Mouse (Mus musculus): ENCODE results near the gene Runx1.

The Runx1 gene

DNA sequence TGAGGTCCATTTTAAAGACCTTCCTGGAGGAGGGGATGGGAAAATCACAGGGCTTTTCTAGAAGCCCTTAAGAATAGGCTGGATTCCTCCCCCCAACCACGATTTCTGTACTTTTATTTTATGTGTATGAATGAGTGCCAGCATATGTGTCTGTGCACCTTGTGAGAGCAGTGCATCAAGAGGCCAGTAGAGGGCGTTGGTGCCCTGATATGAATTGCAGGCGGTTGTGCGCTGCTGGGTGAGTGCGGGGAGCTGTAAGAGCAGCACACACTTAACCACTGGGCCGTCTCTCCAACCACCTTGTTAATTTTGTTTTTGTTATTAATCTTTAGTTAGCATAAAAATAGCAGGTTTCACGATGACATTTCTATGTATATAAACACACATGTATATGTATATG, 26.0 kb downstream of the Runx1 start:
- intact Hi-C loops (cut with DNase I), result no loop called here

DNA sequence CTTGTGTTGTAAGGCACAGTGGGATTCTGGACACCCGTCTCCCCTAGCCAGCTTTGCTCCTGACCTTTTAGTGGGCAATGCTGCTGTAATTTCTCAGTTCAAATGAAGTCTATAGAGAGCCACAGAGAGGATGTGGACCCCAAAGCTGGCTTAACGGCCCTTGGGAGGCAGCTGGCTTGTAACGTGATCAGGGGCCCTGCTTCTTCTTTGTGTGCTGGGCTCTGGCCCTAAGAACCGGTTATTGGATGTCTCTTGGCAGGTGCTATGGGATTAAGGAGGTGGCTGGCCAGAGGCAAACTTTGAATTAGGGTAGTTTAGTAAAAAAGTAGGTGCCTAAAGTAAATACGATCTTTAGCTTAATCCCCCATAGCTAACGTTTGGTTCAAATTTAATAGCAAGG, 31.8 kb downstream of the Runx1 start:
- intact Hi-C loops (cut with DNase I), result no loop called here

DNA sequence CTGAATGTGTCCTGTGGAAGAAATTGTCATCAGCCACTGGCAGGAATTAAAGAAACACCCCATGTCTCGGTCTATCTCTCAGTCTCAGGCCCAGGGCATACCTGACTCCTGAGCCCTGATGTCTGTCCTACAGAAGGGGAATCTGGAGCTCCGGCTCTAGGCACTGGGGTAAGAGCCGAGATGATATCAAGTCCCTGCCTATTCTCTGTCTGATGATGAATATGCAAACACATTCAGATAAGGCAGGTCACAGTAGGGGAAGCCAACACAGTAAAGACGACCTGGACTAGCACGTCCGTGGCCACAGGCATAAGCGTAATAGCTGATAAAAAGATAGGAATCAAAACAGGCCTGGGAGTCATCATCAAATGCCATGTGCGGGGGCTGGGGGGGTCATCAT, 32.2 kb downstream of the Runx1 start:
- intact Hi-C loops (cut with DNase I), result no loop called here

GRCm38 (mm10) chr16:92792905-92793304, 33.0 kb downstream of the Runx1 start:
- intact Hi-C loops (cut with DNase I), result no loop called here

- intact Hi-C loops (cut with DNase I), result no loop called here
Measured at GRCm38 (mm10) chr16:92790601-92791000, 35.3 kb downstream of the Runx1 start.

GRCm38 (mm10) chr16:92789840-92790239, 36.1 kb downstream of the Runx1 start:
- intact Hi-C loops (cut with DNase I), result no loop called here

DNA sequence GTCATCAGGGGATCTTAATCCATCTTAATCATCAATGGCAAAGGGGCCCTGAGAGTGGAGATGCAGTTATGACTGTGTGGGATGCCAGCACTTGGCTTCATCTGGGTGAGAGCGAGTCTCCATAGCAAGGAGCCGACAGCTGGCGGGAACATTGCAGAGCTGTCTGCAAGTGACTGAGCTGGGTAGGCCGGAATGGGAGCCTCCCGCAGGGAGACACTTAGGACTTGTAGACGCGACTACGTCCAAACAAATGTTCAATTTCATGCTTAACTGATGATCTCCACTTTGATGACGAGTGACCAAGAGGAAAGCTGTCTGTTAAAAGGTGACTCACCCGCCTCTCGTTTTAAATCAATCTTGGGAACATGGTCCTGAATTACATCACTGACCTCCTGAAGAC, 37.5 kb downstream of the Runx1 start:
- intact Hi-C loops (cut with DNase I), result no loop called here

DNA sequence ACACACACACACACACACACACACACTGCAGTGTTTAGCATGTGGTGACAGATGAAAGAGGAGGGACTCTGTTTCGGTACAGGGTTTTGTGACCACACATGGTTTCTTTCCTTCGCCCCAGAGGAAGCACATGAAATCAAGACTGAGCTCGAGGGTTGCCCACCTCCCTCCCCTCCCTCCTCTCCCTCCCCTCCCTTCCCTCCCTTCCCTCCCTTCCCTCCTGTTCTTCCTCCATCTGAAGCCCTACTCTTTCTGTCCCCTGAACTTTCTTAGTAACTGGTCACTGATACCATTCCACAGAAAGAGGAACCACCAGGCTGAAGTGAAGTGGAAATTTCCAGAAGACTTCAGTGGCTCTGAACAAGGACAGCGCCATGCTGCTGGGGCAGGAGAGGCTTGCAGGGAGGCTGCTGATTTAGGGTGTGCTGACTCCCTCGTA, 39.0 kb downstream of the Runx1 start:
- intact Hi-C loops (cut with DNase I), result no loop called here

- intact Hi-C loops (cut with DNase I), result no loop called here
Measured at GRCm38 (mm10) chr16:92786276-92786882, 39.6 kb downstream of the Runx1 start.

DNA sequence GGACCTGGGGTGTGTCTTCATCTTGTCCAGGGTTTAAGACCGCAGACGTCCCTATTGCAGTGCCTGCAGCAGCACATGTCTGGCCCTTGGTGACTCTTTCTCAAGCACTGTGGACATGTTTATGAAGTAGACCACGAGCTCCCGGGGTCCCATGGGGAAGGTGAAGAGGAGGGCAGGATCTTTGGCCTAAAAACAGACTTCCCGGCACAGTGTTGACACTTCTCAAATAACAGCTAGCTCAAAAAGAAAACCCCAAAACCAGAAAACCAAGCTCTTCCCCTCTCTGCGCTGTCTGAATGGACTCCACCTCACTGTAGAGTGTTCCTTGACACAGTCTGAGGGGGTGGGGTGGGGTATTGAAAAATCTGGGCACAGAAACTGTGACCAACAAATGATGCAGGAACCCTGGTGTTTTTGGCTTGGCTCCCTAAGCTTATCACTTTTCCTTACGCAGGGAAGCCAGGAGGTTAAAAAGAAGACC, 42.3 kb downstream of the Runx1 start:
- intact Hi-C loops (cut with DNase I), result no loop called here

GRCm38 (mm10) chr16:92782408-92782807, 43.5 kb downstream of the Runx1 start:
- intact Hi-C loops (cut with DNase I), result no loop called here

DNA sequence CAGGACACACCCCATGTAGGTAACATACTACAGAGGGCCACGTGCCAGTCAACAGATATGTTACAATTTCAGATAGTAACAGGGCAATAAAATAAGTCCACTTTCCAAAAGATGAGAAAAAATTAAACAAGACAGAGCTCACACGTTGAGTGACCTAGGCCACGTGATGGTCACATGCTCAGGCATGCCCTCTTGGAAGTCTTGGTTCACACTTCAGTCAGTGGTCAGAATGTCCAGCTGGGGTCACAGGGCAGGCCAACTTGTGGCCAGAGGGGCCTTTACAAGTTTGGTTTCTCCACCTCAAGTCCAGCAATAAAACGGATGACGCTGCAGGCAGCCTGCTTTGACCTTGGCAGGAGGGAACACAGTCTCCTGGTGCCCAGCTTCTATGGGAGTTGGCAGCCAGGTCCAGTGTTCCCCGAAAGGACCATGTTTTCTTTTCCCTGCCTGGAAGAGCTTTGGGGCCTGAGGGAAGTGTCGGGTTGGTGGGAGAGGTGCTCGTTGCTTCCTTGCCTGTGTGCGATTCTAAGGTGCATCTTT, 46.0 kb downstream of the Runx1 start:
- intact Hi-C loops (cut with DNase I), result no loop called here

DNA sequence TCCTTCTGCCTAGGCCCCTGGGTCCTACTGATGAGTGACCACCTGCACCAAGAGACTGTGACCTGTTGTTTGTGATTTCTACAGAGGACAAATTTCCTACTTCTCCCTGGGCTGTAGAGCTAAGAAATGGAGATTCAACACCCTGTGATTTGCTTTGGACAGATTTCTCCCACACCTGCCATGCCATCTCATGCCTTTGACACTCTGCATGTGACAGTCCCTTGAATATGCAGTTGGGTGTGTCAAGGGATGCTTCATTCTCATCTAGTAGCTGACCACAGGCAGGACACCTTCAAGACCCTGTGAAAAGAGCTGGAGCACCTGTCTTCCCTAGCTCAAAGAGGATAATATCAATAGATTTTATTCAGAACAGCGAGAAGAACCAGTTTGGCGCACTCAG, 46.8 kb downstream of the Runx1 start:
- intact Hi-C loops (cut with DNase I), result no loop called here

DNA sequence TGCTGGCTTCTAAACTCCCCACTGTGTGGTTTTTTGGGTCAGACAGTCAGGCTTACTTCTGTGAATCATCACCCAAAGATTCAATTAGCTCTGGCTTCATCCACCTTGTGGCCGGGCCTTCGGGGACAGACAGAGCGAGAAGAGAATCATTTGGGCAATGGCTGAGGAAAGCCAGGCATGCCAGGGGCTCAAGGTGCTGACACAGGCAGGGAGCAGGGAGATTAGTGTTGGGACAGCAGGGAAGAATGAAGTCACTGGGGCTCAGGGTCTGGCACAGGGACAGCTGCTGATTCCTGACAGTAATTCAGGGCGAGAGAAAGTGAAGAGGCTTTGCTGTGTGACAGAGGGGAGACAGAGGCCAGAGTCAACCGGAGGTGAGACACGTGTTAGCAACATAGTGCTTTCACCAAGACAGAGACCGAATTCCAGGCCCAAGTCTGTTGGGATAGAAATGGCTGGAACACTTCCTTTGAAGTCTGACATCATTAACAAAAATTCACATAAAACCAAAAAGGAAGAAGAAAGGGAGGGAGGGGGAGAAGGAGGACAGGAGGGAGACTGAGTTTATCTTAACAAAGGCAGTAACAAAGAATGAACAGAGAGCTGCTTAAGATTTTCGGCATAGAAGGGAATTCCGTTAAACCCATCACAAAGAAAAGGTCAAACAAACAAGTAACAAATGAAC, 47.7 kb downstream of the Runx1 start:
- intact Hi-C loops (cut with DNase I), result no loop called here

DNA sequence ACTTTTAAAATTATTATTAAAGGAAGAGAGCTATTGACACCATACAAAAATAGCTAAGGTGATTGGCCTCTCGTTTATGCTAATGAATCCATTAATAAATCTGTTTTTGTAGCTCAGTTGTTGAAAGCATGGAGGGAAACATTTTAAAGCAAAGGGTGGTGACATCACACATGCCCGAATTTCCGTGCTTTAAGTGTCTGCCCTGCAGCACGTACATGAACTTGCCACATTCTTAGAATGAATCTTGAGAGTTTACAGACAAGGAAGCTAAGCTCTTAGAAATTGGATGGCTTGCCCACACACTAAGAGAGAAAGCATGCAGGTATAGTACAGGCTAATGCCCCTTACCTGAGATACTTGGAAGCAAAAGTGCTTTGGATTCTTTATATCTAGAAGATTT, 58.1 kb downstream of the Runx1 start:
- intact Hi-C loops (cut with DNase I), result no loop called here

DNA sequence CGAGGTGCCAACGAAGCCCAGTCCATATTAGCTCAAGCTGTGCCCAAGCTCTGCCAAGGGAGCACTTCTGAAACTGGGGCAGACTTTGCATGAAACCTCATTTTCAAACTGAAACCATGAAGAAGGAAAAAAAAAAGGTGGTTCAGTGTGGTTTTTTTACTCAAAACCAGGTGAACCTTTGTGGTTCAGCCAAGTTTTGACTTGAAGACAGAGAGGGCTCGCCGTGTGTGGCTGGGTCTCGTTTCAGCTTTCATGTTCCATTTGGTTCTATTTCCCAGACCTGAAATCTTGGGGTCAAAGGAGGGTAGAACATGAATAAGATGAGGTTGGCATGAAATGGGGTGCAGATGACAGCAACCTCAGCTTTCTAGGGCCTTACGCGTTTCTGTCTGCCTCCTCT, 58.5 kb downstream of the Runx1 start:
- intact Hi-C loops (cut with DNase I), result no loop called here

DNA sequence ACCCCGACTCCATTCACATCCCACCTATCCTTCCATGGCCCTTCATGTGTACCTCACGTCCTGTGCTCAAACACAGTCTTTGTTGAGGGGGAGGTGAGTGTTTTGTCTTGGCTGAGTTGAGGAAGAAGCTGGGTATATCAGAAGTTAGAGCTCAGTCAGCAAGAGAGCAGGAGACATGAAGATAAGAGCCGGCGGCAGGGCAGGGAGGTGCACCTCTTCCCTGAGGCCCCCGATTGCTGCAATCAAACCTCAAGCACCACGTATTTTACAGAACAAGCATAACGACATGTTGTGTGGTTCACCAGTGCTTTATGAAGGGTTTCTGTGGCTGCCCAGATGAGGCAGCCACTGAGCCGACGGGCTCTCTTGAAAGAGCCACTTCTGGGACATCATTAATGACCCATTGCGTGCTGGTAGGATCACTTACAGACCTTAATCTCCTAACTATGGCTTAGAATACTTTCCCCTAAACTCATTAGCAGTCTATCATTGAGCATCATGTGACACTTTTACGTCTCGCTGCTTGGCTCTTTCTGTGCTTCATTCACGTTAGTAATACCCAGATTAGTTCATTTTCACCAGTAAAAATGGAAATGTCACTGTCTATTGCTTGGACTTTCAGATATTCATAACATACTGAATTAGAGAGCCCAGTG, 61.1 kb downstream of the Runx1 start:
- intact Hi-C loops (cut with DNase I), result no loop called here

DNA sequence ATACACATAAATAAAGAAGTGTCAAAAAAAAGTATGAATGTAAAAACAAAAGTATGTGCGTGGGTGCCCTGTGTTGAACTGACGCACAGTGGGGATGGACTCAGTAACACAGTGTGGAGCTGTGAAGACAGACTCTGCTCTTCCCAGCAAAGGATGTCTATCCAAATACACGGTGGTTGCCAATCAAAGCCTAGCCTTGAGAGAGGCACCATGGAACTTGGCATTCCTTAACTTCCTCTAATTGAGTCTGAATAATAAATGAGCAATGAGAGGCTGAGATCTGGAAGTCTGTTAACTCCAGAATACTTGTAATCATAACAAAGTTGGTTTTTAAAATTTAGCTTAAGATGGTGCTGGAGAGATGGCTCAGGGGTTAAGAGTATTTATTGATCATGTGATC, 62.3 kb downstream of the Runx1 start:
- intact Hi-C loops (cut with DNase I), result no loop called here

DNA sequence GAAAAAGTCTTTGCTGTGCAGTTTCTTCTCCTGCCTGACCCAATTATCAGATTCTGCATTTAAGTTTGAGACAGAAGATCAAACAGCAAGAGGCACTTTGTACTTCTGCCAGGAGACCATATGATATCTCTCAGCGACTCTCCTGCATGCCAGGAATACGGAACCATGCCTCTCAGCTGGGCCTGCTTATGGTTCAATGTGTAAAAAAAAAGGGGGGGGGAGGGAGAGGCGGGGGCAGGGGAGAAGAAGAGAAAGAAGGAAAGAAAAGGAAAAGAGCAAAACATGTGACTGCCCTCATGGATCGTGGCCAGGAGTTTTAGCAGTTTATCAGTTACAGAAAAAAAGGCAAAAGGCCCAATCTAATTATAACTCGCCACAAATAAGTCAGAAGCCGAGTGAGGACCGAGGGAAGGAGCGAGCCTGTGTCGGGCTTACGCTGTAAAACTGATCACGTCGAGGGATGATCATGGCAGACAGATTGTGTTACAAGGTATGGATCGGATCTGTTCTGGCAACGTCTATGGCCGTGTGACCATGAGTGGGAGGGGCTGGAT, 63.9 kb downstream of the Runx1 start:
- intact Hi-C loops (cut with DNase I), result no loop called here

- intact Hi-C loops (cut with DNase I), result no loop called here
Measured at GRCm38 (mm10) chr16:92760091-92760490, 65.9 kb downstream of the Runx1 start.

GRCm38 (mm10) chr16:92757564-92757963, 68.4 kb downstream of the Runx1 start:
- intact Hi-C loops (cut with DNase I), result no loop called here

DNA sequence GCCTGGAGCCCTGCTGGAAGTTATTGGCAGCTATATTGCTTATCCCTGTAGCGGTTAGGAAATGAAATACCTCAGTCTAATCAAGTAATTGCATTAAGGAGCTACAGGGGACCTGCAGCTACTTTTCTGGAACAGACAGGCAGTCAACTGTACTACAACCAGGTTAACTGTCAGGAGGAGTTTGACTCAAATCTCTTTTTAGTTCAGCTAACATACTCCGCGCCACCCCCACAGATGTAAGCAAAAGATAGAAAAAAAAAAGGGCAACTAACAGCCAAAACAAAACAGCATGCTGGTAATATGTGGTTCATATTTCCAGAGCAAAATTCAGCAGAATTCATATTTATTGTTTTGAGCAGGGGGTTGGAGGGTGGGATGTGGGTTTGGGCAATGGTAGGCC, 72.0 kb downstream of the Runx1 start:
- intact Hi-C loops (cut with DNase I), result no loop called here
